Mouse (Mus musculus) bone marrow macrophage, adult 2 months (primary cell): Measurements from ENCODE around the gene Cd55b.
"Not testable (repeated sequence)": the region's sequence is repeated elsewhere in the genome, so short reads cannot be mapped to it uniquely, and the experiment has no call there.

Source experiments
- CTCF ChIP-seq: IDR thresholded peaks from 2 replicates; pipeline ENCODE4 v1.5.1; 2012; ENCODE audit warnings: low read depth, mild to moderate bottlenecking, low read length, moderate library complexity
- POLR2A ChIP-seq: IDR thresholded peaks from 2 replicates; pipeline ENCODE4 v1.6.1; 2012; ENCODE audit warnings: mild to moderate bottlenecking, low read depth, low read length, borderline replicate concordance

DNA sequence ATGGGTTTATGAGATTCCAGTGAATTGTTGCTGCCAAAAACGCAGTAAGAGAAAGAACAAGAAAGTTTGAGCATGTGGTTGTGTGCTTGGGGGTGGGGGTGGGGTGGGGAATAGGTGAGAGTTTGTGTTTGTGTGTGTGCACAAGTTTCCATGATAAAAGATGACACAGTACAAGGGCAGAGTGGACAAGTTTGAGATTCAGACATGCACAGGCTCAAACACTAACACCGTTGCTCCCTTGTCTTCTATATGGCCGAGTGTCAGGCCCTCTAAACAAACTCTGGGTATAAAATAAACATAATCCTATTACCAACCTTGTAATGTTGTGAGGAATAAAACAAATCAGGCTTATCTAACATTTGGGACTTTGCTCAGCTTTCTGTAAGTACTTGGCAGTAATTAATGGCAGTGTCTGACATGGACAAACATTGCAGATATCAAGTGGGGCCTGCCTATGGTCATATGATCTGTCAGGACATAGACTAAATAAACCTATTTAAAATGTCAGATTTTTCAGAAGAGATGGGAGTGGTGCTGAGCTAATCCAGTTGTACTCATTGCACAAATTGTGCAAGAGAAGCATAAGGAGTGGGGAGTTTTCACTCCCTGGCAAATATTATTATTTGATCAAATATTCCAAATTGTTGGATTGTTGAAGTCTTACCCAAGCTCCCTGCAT, 4.5 kb upstream of the Cd55b start:
- TF ChIP-seq POLR2A, CTCF: not testable (repeated sequence)
